Mouse (Mus musculus): ENCODE data around the gene Mrps7.

- TF ChIP-seq CTCF (IDR thresholded peaks at IDR 0.05; ENCODE audit: extremely low read depth, insufficient read length, insufficient replicate concordance, low read depth, low read length) (no peak), POLR2A (IDR thresholded peaks at IDR 0.05; ENCODE audit: low read depth, low read length) (no peak)
These were observed 36.6 kb downstream of the Mrps7 start for GRCm38 (mm10) chr11:115640311-115640828.

Measured in small intestine, adult 2 months (tissue).